Mouse (Mus musculus) limb, embryonic 15.5 days (tissue): ENCODE measurements around the gene Wasf2. TPM values are rescaled to one million over a fixed set of nuclear protein-coding genes. Genes with fewer than 3 reads are reported as not detected.

Experiments
- ATAC-seq: fragments of 200-750 bp; cut with Nextera tagmentation; 2 replicates; pipeline ENCODE4 v1.8.0; 2017; ENCODE audit warnings: low read depth, moderate TSS enrichment; ENCODE audit not compliant: insufficient number of reproducible peaks, low FRiP score, low TSS enrichment
- H3K27ac ChIP-seq: fragments of 300-500 bp; sonication (generic); 2 replicates; pipeline ENCODE4 v1.5.1; 2015; ENCODE audit warnings: moderate library complexity, mild to moderate bottlenecking, inconsistent platforms
- H3K27me3 ChIP-seq: fragments of 300-500 bp; sonication (generic); 2 replicates; pipeline ENCODE4 v1.6.1; 2015; ENCODE audit warnings: inconsistent platforms
- H3K36me3 ChIP-seq: fragments of 300-500 bp; sonication (generic); 2 replicates; pipeline ENCODE4 v1.6.1; 2015; ENCODE audit warnings: inconsistent platforms
- H3K4me1 ChIP-seq: fragments of 300-500 bp; sonication (generic); 2 replicates; pipeline ENCODE4 v1.6.1; 2015; ENCODE audit warnings: inconsistent platforms
- H3K4me2 ChIP-seq: fragments of 300-500 bp; sonication (generic); 2 replicates; pipeline ENCODE4 v1.6.1; 2015; ENCODE audit warnings: mild to moderate bottlenecking, inconsistent platforms
- H3K4me3 ChIP-seq: fragments of 300-500 bp; sonication (generic); 2 replicates; pipeline ENCODE4 v1.5.1; 2015; ENCODE audit warnings: mild to moderate bottlenecking, inconsistent platforms
- H3K9ac ChIP-seq: fragments of 300-500 bp; sonication (generic); 2 replicates; pipeline ENCODE4 v1.6.1; 2015; ENCODE audit warnings: inconsistent platforms
- H3K9me3 ChIP-seq: fragments of 300-500 bp; sonication (generic); 2 replicates; pipeline ENCODE4 v1.6.1; 2016; ENCODE audit warnings: inconsistent platforms
- WGBS: fragments of 180-500 bp; shearing (Covaris S2); methylation state at CpG from one replicate; pipeline ENCODE4 v1.1.7; 2015; 5-methylcytosine and 5-hydroxymethylcytosine counted together
- polyA plus RNA-seq: library from polyadenylated mRNA; unstranded; fragments of >200 nt; fragmentation: Nextera tagmentation; extraction: Ambion mirVana; gene quantifications from 2 replicates; pipeline ENCODE4 v1.2.1, GENCODE M21; 2015

The Wasf2 gene
- polyA plus RNA-seq, 1 experiment from 2014 or later: 117 TPM

GRCm38 (mm10) chr4:133182439-133183033 is 52.2 kb downstream of the Wasf2 start:
- peaks cover 46% of the 10 kb centered on the region for H3K36me3 ChIP-seq
- H3K9me3 ChIP-seq: no peaks in the 10 kb centered on the region
- H3K9ac ChIP-seq: no peak overlapping the region
- H3K27ac ChIP-seq: peak overlapping the region; percentile 61; the same call in 1 of the 2 replicates
- H3K4me2 ChIP-seq: no peak overlapping the region
- peaks cover 40% of the 10 kb centered on the region for H3K4me1 ChIP-seq
- 86% methylated on average over 8 of the region's 8 CpGs for WGBS
- H3K4me3 ChIP-seq: no peak overlapping the region
- ATAC-seq: no peak
- no peaks in the 10 kb centered on the region for H3K27me3 ChIP-seq

DNA sequence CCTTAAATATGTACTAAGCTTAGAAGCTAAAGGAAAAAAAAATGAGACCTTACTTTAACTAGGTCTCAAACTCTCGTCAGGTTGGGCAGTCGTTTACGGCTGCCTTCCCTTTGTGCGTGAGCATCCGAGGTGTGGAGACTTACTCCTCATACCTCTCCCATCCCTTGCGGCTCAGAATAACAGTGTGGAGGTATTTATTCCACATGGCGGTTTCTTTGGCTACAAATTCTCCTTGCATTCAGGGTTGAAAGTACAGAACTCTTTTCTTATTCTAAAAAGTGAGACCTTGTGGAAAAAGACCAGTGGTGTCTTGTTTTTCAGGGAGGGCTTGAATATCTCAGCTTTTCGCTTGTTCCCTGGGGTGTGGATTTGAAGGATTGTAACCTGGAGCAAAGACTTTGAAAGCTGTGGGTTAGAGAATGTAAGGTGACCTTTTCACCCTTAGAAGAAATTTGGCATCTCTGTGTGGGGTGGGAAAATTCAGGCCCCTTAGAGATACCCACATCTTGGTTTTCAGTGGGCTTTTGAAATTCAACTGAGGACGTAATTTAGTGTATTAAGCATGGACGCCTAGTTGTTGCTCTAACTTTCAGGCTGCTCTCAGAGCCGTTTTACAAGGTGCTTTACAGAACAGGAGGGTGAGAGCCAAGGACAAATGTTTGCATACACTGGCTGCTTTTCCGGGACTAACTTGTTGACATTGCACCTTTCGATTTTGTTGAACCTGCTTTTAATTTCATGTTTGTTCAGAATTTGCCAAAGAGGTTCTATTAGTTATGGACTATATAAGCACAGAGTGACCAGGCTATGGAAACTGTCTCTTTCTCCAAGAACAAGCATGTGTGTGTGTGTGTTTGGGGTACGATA is 54.0 kb downstream of the Wasf2 start:
- no peak overlapping the region for H3K9ac ChIP-seq
- peaks cover 50% of the 10 kb centered on the region for H3K36me3 ChIP-seq
- H3K4me1 ChIP-seq: peaks cover 40% of the 10 kb centered on the region
- H3K4me3 ChIP-seq: no peak overlapping the region
- H3K4me2 ChIP-seq: no peak overlapping the region
- WGBS: 26% methylated on average over 14 of the region's 14 CpGs
- H3K9me3 ChIP-seq: no peaks in the 10 kb centered on the region
- peak overlapping the region; percentile 89 for H3K27ac ChIP-seq
- no peaks in the 10 kb centered on the region for H3K27me3 ChIP-seq
- no peak for ATAC-seq

- Histone ChIP-seq H3K9me3 (no peaks in the 10 kb centered on the region), H3K4me3 (no peak overlapping the region), H3K36me3 (peaks cover 51% of the 10 kb centered on the region), H3K27me3 (no peaks in the 10 kb centered on the region), H3K4me2 (0 out of 2 replicates have a peak overlapping the region, but pooled peaks have one; percentile 10), H3K4me1 (peaks cover 40% of the 10 kb centered on the region), H3K9ac (no peak overlapping the region), H3K27ac (peak overlapping the region; percentile 89)
- 17% methylated on average over 15 of the region's 15 CpGs for WGBS
- peak; percentile 57; the same call in 1 of the 2 replicates for ATAC-seq
Measured at GRCm38 (mm10) chr4:133184898-133185665, 54.8 kb downstream of the Wasf2 start.

DNA sequence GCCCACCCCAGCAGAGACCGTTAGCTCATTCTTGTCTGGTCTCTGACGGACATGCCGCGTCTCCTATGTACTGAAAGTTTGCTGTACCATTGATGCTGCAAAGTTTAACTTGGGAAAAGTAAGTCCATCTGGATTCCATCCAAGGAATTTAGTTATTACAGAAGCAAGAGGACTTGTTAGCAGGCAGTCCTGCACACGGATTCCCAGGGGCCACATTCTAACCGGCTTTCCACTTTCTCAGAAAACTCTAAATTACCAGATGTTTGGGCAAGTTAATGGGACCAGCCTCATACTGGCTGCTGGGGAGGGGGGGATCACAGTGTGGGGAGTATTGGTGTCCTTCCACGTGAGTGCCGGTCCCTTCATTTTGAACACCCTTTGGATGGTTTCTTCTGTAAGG is 55.6 kb downstream of the Wasf2 start:
- Histone ChIP-seq H3K4me3 (no peak overlapping the region), H3K36me3 (peaks cover 53% of the 10 kb centered on the region), H3K9ac (no peak overlapping the region)

GRCm38 (mm10) chr4:133186856-133187255 is 56.6 kb downstream of the Wasf2 start:
- H3K27ac ChIP-seq: no peak overlapping the region
- peaks cover 40% of the 10 kb centered on the region for H3K4me1 ChIP-seq
- WGBS: 82% methylated on average over 5 of the region's 5 CpGs
- H3K36me3 ChIP-seq: peaks cover 53% of the 10 kb centered on the region
- no peak overlapping the region for H3K9ac ChIP-seq
- no peak overlapping the region for H3K4me2 ChIP-seq
- H3K9me3 ChIP-seq: no peaks in the 10 kb centered on the region
- ATAC-seq: no peak
- no peaks in the 10 kb centered on the region for H3K27me3 ChIP-seq
- H3K4me3 ChIP-seq: no peak overlapping the region

More for the DNA sequence above, 55.6 kb downstream of the Wasf2 start:
- Histone ChIP-seq H3K4me1 (peaks cover 40% of the 10 kb centered on the region), H3K27me3 (no peaks in the 10 kb centered on the region), H3K4me2 (0 out of 2 replicates have a peak overlapping the region, but pooled peaks have one; percentile 10), H3K9me3 (no peaks in the 10 kb centered on the region), H3K27ac (peak overlapping the region; percentile 89)
- no peak for ATAC-seq
- 22% methylated on average over 8 of the region's 8 CpGs for WGBS

DNA sequence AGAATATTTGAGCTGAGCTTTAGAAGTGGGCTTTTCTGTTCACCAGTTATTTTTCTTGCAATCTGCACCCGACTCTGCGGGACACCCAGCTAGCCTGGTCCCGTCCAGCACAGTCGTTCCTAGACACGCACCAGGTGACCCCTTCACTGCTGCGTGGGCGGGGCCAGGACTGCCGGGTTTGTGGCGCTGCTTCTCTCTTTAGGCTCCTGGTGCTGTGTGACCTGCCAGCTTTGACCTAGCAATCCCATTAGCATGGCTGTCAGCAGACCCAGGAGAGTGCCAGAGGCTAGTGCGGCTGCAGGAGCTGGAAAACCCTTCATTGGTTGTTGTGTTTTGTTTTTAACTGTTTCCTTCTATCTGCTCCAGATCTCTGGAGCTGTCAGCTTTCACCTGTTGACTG is 59.1 kb downstream of the Wasf2 start:
- H3K4me3 ChIP-seq: no peak overlapping the region
- 52% methylated on average over 10 of the region's 10 CpGs for WGBS
- H3K9ac ChIP-seq: no peak overlapping the region
- H3K27me3 ChIP-seq: no peaks in the 10 kb centered on the region
- H3K27ac ChIP-seq: peak overlapping the region; percentile 30; the same call in 1 of the 2 replicates
- H3K36me3 ChIP-seq: peaks cover 72% of the 10 kb centered on the region
- no peak overlapping the region for H3K4me2 ChIP-seq
- no peaks in the 10 kb centered on the region for H3K9me3 ChIP-seq
- ATAC-seq: no peak
- H3K4me1 ChIP-seq: peaks cover 19% of the 10 kb centered on the region

DNA sequence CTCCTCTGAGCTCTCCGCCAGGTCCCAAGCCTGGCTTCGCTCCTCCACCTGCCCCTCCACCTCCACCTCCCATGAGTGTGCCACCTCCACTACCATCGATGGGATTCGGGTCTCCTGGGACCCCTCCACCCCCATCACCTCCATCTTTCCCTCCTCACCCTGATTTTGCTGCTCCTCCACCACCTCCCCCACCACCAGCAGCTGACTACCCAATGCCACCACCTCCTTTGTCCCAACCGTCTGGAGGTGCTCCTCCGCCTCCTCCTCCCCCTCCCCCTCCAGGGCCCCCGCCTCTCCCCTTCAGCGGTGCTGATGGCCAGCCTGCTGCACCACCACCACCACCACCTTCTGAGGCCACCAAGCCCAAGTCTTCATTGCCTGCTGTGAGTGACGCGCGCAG is 64.2 kb downstream of the Wasf2 start:
- Histone ChIP-seq H3K27me3 (no peaks in the 10 kb centered on the region), H3K36me3 (peaks cover 70% of the 10 kb centered on the region), H3K4me3 (no peak overlapping the region), H3K27ac (no peak overlapping the region), H3K9ac (no peak overlapping the region), H3K4me1 (peaks cover 38% of the 10 kb centered on the region), H3K9me3 (no peaks in the 10 kb centered on the region), H3K4me2 (no peak overlapping the region)
- ATAC-seq: no peak
- WGBS: 84% methylated on average over 11 of the region's 11 CpGs

DNA sequence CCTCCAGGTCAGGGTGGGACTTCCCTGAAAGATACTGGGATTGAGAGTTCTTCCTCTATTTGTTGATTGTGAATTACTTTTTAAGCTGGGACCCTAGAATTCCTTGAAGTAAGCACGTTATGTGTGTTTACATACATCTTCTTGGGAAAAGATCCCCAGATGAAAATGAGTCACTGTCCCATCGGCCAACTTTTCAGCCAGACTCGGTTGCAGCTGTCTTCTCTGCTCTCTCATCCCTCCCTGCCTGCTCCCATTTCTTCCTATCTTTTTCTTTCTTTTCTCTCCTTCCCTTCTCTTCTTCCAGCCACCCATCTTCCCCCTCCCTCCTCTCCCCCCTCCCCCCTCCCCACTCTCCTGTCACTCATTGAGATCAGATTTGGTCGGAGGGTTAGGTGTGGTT is 64.7 kb downstream of the Wasf2 start:
- H3K4me3 ChIP-seq: no peak overlapping the region
- H3K36me3 ChIP-seq: peaks cover 65% of the 10 kb centered on the region
- no peak for ATAC-seq
- H3K4me2 ChIP-seq: no peak overlapping the region
- no peaks in the 10 kb centered on the region for H3K27me3 ChIP-seq
- peaks cover 43% of the 10 kb centered on the region for H3K4me1 ChIP-seq
- H3K27ac ChIP-seq: no peak overlapping the region
- H3K9ac ChIP-seq: no peak overlapping the region
- H3K9me3 ChIP-seq: no peaks in the 10 kb centered on the region
- 58% methylated on average over 4 of the region's 4 CpGs for WGBS

DNA sequence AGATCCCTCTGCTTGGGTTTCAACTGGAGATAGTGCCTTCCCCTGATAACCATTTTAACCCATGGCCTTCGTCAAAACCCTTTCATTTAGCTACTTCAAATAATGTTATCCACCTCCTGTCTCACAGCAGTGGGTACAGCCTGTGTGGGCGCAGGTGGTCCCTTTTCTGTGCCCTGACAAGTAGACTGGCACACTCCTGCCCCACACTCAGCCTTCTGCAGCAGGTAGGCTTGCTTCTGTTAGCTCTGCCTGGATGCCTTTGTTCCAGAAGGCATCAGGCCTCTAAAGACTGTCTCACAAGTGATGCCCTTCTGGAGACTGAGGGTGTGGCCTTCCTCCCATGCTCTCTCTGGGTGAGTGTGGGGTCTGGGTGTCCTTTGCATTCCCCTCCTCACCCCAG is 65.8 kb downstream of the Wasf2 start:
- Histone ChIP-seq H3K9ac (no peak overlapping the region), H3K36me3 (peaks cover 54% of the 10 kb centered on the region)
- WGBS: 86% methylated on average over 2 of the region's 2 CpGs

DNA sequence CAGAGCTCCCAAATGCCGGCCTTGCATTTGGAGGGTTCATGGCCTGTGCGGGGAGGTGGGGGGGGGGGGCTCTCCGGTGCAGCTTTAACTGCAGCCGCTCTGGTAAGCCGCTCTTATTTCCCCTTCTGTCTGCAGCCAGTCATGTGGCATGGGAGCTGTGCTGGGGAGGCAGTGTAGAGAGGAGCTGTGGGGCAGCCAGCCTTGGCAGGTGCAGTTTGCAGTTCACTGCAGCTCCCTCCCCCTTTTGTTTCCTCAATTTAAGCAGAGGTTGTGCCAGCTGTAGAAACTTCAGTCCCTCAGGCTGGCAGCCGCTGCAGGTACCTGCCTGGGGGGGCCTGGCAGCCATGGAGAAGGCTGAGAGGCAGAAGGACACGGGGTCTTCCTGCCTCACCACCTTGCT is 66.5 kb downstream of the Wasf2 start:
- no peak for ATAC-seq
- 16% methylated on average over 7 of the region's 7 CpGs for WGBS
- Histone ChIP-seq H3K36me3 (peaks cover 46% of the 10 kb centered on the region), H3K27me3 (no peaks in the 10 kb centered on the region), H3K4me2 (no peak overlapping the region), H3K9ac (no peak overlapping the region), H3K4me3 (no peak overlapping the region), H3K27ac (peak overlapping the region; percentile 87), H3K4me1 (peaks cover 61% of the 10 kb centered on the region), H3K9me3 (no peaks in the 10 kb centered on the region)

More for the DNA sequence above, 65.8 kb downstream of the Wasf2 start:
- H3K4me2 ChIP-seq: no peak overlapping the region
- H3K9me3 ChIP-seq: no peaks in the 10 kb centered on the region
- ATAC-seq: no peak
- H3K27ac ChIP-seq: peak overlapping the region; percentile 87; the same call in 1 of the 2 replicates
- no peaks in the 10 kb centered on the region for H3K27me3 ChIP-seq
- no peak overlapping the region for H3K4me3 ChIP-seq
- peaks cover 54% of the 10 kb centered on the region for H3K4me1 ChIP-seq

GRCm38 (mm10) chr4:133197355-133197754 is 67.0 kb downstream of the Wasf2 start:
- Histone ChIP-seq H3K4me1 (peaks cover 65% of the 10 kb centered on the region), H3K9ac (no peak overlapping the region), H3K9me3 (no peaks in the 10 kb centered on the region), H3K27me3 (no peaks in the 10 kb centered on the region), H3K27ac (peak overlapping the region; percentile 87), H3K4me3 (no peak overlapping the region), H3K4me2 (no peak overlapping the region), H3K36me3 (peaks cover 43% of the 10 kb centered on the region)
- 9% methylated on average over 5 of the region's 5 CpGs for WGBS
- no peak for ATAC-seq
